Mouse (Mus musculus) stomach, postnatal 0 days (tissue): Measurements from ENCODE around the gene Ebf3.

Experiments used
- CTCF ChIP-seq: IDR thresholded peaks from 2 replicates; pipeline ENCODE4 v1.5.1; 2016; ENCODE audit warnings: antibody characterized with exemption, low read depth, mild to moderate bottlenecking, moderate library complexity
- EP300 ChIP-seq: optimal IDR thresholded peaks from 2 replicates; pipeline ENCODE3; 2016; ENCODE audit warnings: antibody characterized with exemption

DNA sequence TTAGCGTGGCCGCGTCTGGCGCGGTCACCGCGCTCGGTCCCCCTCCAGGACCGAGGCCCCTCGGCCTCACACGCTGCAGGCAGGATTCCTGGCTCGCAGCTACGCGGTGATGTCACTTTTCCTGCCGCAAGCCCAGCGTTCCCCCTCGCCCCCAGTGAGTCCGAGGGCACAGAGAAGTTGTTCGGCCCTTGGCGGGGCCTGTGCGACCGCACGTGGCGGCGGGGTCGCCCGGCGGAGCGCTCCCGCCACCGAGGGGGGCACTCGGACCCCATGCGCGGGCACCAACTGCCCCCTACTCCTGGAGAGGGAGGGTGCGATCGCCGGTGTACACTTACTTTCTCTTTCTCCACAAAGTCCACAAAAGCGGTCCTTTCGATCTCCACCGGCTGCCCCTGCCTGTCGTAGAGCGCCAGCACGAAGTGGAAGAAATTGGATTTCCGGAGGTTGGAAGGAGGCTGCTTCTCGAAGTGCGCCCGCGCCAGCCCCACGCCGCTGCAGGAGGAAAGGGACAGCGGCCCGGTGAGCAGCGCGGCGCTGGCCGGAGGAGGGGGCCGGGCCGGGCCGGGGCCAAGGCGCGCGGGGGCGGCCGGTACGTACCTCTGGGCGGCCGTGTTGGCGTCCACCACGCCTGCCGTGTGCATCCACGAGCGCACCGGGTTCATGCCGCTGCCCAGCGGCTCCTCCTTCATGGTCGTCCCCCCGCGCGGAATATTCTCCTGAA, 902 bp downstream of the Ebf3 start:
- TF ChIP-seq CTCF (no peak), EP300 (no peak)
